Mouse (Mus musculus): ENCODE data around the gene Magi1. TPM values are rescaled to one million over a fixed set of nuclear protein-coding genes. Genes with fewer than 3 reads are reported as not detected.

Magi1 gene
- polyA plus RNA-seq, 1 experiment from 2014 or later, result 25.3 TPM

DNA sequence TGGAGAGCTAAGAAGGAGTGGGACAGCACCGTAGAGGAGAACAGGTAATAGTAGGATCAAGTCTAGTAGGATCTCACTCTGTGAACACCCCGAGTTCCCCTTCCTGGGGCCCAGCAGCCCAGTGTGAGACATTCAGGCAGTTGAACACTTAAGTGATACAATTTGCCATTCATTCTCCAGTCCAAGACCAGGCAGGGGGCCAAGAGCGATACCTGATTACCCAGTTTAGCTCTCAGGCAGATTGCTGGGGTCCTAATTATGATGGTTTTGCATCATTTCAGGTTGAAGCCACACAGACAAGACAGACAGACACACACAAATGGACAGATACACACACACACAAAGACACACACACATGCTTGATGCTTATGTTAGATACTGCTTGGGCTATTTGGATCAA is 543.9 kb downstream of the Magi1 start:
- Histone ChIP-seq H3K4me2 (replicated peaks) (no peak overlapping the region), H3K4me1 (replicated peaks; ENCODE audit: control insufficient read depth, insufficient read depth, low read length) (0 out of 2 replicates have a peak, but pooled peaks cover 12% of the 10 kb centered on the region), H3K36me3 (replicated peaks; ENCODE audit: control insufficient read depth, insufficient read depth) (peaks cover 20% of the 10 kb centered on the region), H3K4me3 (replicated peaks; ENCODE audit: low read length) (no peak overlapping the region), H3K27ac (no peak overlapping the region), H3K27me3 (ENCODE audit: control insufficient read depth, insufficient read depth, low read length) (no peaks in the 10 kb centered on the region), H3K9me3 (ENCODE audit: control insufficient read depth, low read length) (no peaks in the 10 kb centered on the region), H3K9ac (no peak overlapping the region)
- 88% methylated on average over 3 of the region's 3 CpGs for whole genome bisulfite sequencing
- DNase-seq (ENCODE audit: low spot score), result no peak
- ATAC-seq (ENCODE audit: low FRiP score), result no peak

GRCm38 (mm10) chr6:93737083-93737482 is 546.6 kb downstream of the Magi1 start:
- no peak overlapping the region for H3K9ac ChIP-seq
- H3K4me1 ChIP-seq (replicated peaks; ENCODE audit: control insufficient read depth, insufficient read depth, low read length), result 0 out of 2 replicates have a peak, but pooled peaks cover 1% of the 10 kb centered on the region
- no peak overlapping the region for H3K4me2 ChIP-seq (replicated peaks)
- WGBS, result 100% methylated on average over 1 of the region's 1 CpGs
- no peaks in the 10 kb centered on the region for H3K9me3 ChIP-seq (ENCODE audit: control insufficient read depth, low read length)
- no peaks in the 10 kb centered on the region for H3K27me3 ChIP-seq (ENCODE audit: control insufficient read depth, insufficient read depth, low read length)
- peaks cover 8% of the 10 kb centered on the region; the same call in 1 of the 2 replicates for H3K36me3 ChIP-seq (replicated peaks; ENCODE audit: control insufficient read depth, insufficient read depth)
- no peak overlapping the region for H3K4me3 ChIP-seq (replicated peaks; ENCODE audit: low read length)
- H3K27ac ChIP-seq, result no peak overlapping the region
- DNase-seq (ENCODE audit: low spot score) (no peak), ATAC-seq (ENCODE audit: low FRiP score) (no peak)

DNA sequence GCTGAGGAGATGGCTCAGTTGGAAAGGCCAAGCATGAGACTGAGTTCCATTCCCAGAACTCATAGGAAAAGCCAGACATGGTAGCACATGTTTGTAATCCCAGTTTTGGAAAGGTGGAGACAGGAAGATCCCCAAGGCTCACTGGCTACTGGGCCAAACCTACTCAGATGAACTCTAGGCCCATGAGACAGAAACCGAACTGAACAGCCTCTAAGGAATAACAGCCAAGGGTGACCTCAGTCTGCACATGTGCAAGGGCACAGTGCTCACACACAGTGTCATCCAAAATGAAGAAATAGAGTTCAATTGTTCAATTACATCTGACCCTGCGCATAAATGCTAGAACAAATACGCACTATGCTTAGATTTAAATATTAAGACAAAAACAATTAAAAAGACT is 547.6 kb downstream of the Magi1 start:
- Histone ChIP-seq H3K4me3 (replicated peaks; ENCODE audit: low read length) (no peak overlapping the region), H3K36me3 (replicated peaks; ENCODE audit: control insufficient read depth, insufficient read depth) (peaks cover 8% of the 10 kb centered on the region; the same call in 1 of the 2 replicates), H3K27me3 (ENCODE audit: control insufficient read depth, insufficient read depth, low read length) (no peaks in the 10 kb centered on the region), H3K27ac (no peak overlapping the region), H3K9me3 (ENCODE audit: control insufficient read depth, low read length) (no peaks in the 10 kb centered on the region), H3K9ac (no peak overlapping the region), H3K4me2 (replicated peaks) (no peak overlapping the region), H3K4me1 (replicated peaks; ENCODE audit: control insufficient read depth, insufficient read depth, low read length) (no peaks in the 10 kb centered on the region)
- DNase-seq (ENCODE audit: low spot score), result no peak
- WGBS, result 94% methylated on average over 3 of the region's 3 CpGs
- ATAC-seq (ENCODE audit: low FRiP score), result no peak

- DNase-seq (ENCODE audit: low spot score) (no peak), ATAC-seq (ENCODE audit: low FRiP score) (no peak)
- WGBS, result 90% methylated on average over 6 of the region's 6 CpGs
- Histone ChIP-seq H3K4me1 (replicated peaks; ENCODE audit: control insufficient read depth, insufficient read depth, low read length) (no peaks in the 10 kb centered on the region), H3K4me2 (replicated peaks) (no peak overlapping the region), H3K27me3 (ENCODE audit: control insufficient read depth, insufficient read depth, low read length) (no peaks in the 10 kb centered on the region), H3K36me3 (replicated peaks; ENCODE audit: control insufficient read depth, insufficient read depth) (peaks cover 8% of the 10 kb centered on the region; the same call in 1 of the 2 replicates), H3K27ac (no peak overlapping the region), H3K4me3 (replicated peaks; ENCODE audit: low read length) (no peak overlapping the region), H3K9me3 (ENCODE audit: control insufficient read depth, low read length) (no peaks in the 10 kb centered on the region), H3K9ac (no peak overlapping the region)
These were observed 549.9 kb downstream of the Magi1 start for GRCm38 (mm10) chr6:93733800-93734199.

- no peak for ATAC-seq (ENCODE audit: low FRiP score)
- Histone ChIP-seq H3K4me3 (replicated peaks; ENCODE audit: low read length) (no peak overlapping the region), H3K4me2 (replicated peaks) (no peak overlapping the region), H3K9ac (no peak overlapping the region), H3K9me3 (ENCODE audit: control insufficient read depth, low read length) (no peaks in the 10 kb centered on the region), H3K27ac (no peak overlapping the region), H3K4me1 (replicated peaks; ENCODE audit: control insufficient read depth, insufficient read depth, low read length) (no peaks in the 10 kb centered on the region; the same call in 1 of the 2 replicates), H3K36me3 (replicated peaks; ENCODE audit: control insufficient read depth, insufficient read depth) (no peaks in the 10 kb centered on the region), H3K27me3 (ENCODE audit: control insufficient read depth, insufficient read depth, low read length) (no peaks in the 10 kb centered on the region)
- 72% methylated on average over 8 of the region's 8 CpGs for WGBS
- peak; percentile 51 for DNase-seq (ENCODE audit: low spot score)
These were observed 554.0 kb downstream of the Magi1 start for GRCm38 (mm10) chr6:93729702-93730101.

DNA sequence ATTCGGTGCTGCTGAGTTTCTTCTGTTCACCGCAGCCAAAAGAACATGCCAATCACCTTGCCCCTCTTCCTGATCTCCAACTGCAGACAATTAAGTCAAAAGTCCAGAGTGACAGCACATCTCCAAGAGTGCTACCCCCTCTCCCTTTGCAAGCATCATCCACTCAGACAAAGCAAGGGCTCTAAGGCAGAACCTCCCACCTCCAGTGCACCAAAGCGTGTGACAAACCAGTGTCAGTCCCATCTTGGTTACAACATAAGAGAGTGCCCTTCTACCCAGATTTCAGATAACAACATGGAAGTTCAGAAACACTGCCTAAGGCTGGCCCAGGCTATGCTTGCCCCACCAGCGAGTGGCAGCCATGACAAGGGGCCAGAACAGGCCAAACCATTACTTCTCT is 554.9 kb downstream of the Magi1 start:
- Histone ChIP-seq H3K4me1 (replicated peaks; ENCODE audit: control insufficient read depth, insufficient read depth, low read length) (no peaks in the 10 kb centered on the region; the same call in 1 of the 2 replicates), H3K9me3 (ENCODE audit: control insufficient read depth, low read length) (no peaks in the 10 kb centered on the region), H3K4me2 (replicated peaks) (no peak overlapping the region), H3K36me3 (replicated peaks; ENCODE audit: control insufficient read depth, insufficient read depth) (no peaks in the 10 kb centered on the region), H3K9ac (no peak overlapping the region), H3K4me3 (replicated peaks; ENCODE audit: low read length) (no peak overlapping the region), H3K27ac (no peak overlapping the region), H3K27me3 (ENCODE audit: control insufficient read depth, insufficient read depth, low read length) (no peaks in the 10 kb centered on the region)
- DNase-seq (ENCODE audit: low spot score) (no peak), ATAC-seq (ENCODE audit: low FRiP score) (no peak)
- WGBS, result 58% methylated on average over 4 of the region's 4 CpGs

GRCm38 (mm10) chr6:93727630-93728178 is 556.0 kb downstream of the Magi1 start:
- 49% methylated on average over 15 of the region's 15 CpGs for WGBS

GRCm38 (mm10) chr6:93726829-93727455 is 556.8 kb downstream of the Magi1 start:
- H3K9ac ChIP-seq, result no peak overlapping the region
- DNase-seq (ENCODE audit: low spot score), result peak; percentile 56
- no peak overlapping the region for H3K4me2 ChIP-seq (replicated peaks)
- no peaks in the 10 kb centered on the region for H3K9me3 ChIP-seq (ENCODE audit: control insufficient read depth, low read length)
- H3K27me3 ChIP-seq (ENCODE audit: control insufficient read depth, insufficient read depth, low read length), result no peaks in the 10 kb centered on the region
- no peak overlapping the region for H3K4me3 ChIP-seq (replicated peaks; ENCODE audit: low read length)
- no peaks in the 10 kb centered on the region; the same call in 1 of the 2 replicates for H3K4me1 ChIP-seq (replicated peaks; ENCODE audit: control insufficient read depth, insufficient read depth, low read length)
- no peak for ATAC-seq (ENCODE audit: low FRiP score)
- no peaks in the 10 kb centered on the region for H3K36me3 ChIP-seq (replicated peaks; ENCODE audit: control insufficient read depth, insufficient read depth)
- 62% methylated on average over 7 of the region's 7 CpGs for WGBS
- H3K27ac ChIP-seq, result no peak overlapping the region

More at GRCm38 (mm10) chr6:93727630-93728178, 556.0 kb downstream of the Magi1 start:
- H3K4me2 ChIP-seq (replicated peaks), result no peak overlapping the region
- no peak overlapping the region for H3K4me3 ChIP-seq (replicated peaks; ENCODE audit: low read length)
- no peaks in the 10 kb centered on the region for H3K27me3 ChIP-seq (ENCODE audit: control insufficient read depth, insufficient read depth, low read length)
- no peak overlapping the region for H3K27ac ChIP-seq
- no peaks in the 10 kb centered on the region; the same call in 1 of the 2 replicates for H3K4me1 ChIP-seq (replicated peaks; ENCODE audit: control insufficient read depth, insufficient read depth, low read length)
- no peak overlapping the region for H3K9ac ChIP-seq
- no peaks in the 10 kb centered on the region for H3K9me3 ChIP-seq (ENCODE audit: control insufficient read depth, low read length)
- ATAC-seq (ENCODE audit: low FRiP score), result no peak
- DNase-seq (ENCODE audit: low spot score), result no peak
- no peaks in the 10 kb centered on the region for H3K36me3 ChIP-seq (replicated peaks; ENCODE audit: control insufficient read depth, insufficient read depth)

- Histone ChIP-seq H3K9ac (no peak overlapping the region), H3K27ac (no peak overlapping the region), H3K4me1 (replicated peaks; ENCODE audit: control insufficient read depth, insufficient read depth, low read length) (no peaks in the 10 kb centered on the region; the same call in 1 of the 2 replicates), H3K27me3 (ENCODE audit: control insufficient read depth, insufficient read depth, low read length) (no peaks in the 10 kb centered on the region), H3K4me3 (replicated peaks; ENCODE audit: low read length) (no peak overlapping the region), H3K36me3 (replicated peaks; ENCODE audit: control insufficient read depth, insufficient read depth) (no peaks in the 10 kb centered on the region), H3K9me3 (ENCODE audit: control insufficient read depth, low read length) (no peaks in the 10 kb centered on the region), H3K4me2 (replicated peaks) (no peak overlapping the region)
- 88% methylated on average over 10 of the region's 10 CpGs for WGBS
- DNase-seq (ENCODE audit: low spot score), result no peak
- no peak for ATAC-seq (ENCODE audit: low FRiP score)
These were observed 557.6 kb downstream of the Magi1 start for GRCm38 (mm10) chr6:93726121-93726520.
